Mouse (Mus musculus): ENCODE measurements at regions not wholly inside any gene's neighbourhood (a gene's known extent, or its start where the extent isn't known, plus 50 kb on each side); places are given as distances from the start of the nearest gene placed in this dataset.

- TF ChIP-seq ZNF384 (IDR thresholded peaks at IDR 0.05; ENCODE audit: low read depth, low read length) (no peak), HCFC1 (IDR thresholded peaks at IDR 0.05; ENCODE audit: low read depth, low read length) (no peak), MXI1 (IDR thresholded peaks at IDR 0.05; ENCODE audit: low read depth, low read length) (no peak), MYC (IDR thresholded peaks at IDR 0.05; ENCODE audit: low read depth, low read length) (no peak)
Measured at GRCm38 (mm10) chr5:26339266-26339665, 81.8 kb downstream of the Gm7361 start.
